Mouse (Mus musculus): Measurements from ENCODE around the gene Ppil6. TPM values are rescaled to one million over a fixed set of nuclear protein-coding genes. Genes with fewer than 3 reads are reported as not detected.
A peak's percentile ranks its signal among the peaks of the same experiment; 100 is the strongest.

The Ppil6 gene
- total RNA-seq, 2 experiments from 2014 or later, result 2.1 to 2.2 TPM

GRCm38 (mm10) chr10:41477278-41478181, 12.7 kb upstream of the Ppil6 start:
- no peak for DNase-seq (ENCODE audit: low spot score in 2 of 2)

GRCm38 (mm10) chr10:41479961-41480360, 10.3 kb upstream of the Ppil6 start:
- no peak for DNase-seq (ENCODE audit: low spot score in 2 of 2)

- DNase-seq (ENCODE audit: low spot score in 2 of 2), result no peak
Observed at GRCm38 (mm10) chr10:41480938-41481880, 9.0 kb upstream of the Ppil6 start.

GRCm38 (mm10) chr10:41482446-41482845, 7.8 kb upstream of the Ppil6 start:
- no peak for DNase-seq (ENCODE audit: low spot score in 2 of 2)

- no peak for DNase-seq (ENCODE audit: low spot score in 2 of 2)
Observed at GRCm38 (mm10) chr10:41485778-41486177, 4.5 kb upstream of the Ppil6 start.

- DNase-seq (ENCODE audit: low spot score in 2 of 2), result no peak
Observed at GRCm38 (mm10) chr10:41486506-41487170, 3.6 kb upstream of the Ppil6 start.

GRCm38 (mm10) chr10:41488877-41489276, 1.4 kb upstream of the Ppil6 start:
- DNase-seq (ENCODE audit: low spot score in 2 of 2), result no peak

- no peak for DNase-seq (ENCODE audit: low spot score in 2 of 2)
Observed at GRCm38 (mm10) chr10:41489294-41489693, 945 bp upstream of the Ppil6 start.

- no peak for DNase-seq (ENCODE audit: low spot score in 2 of 2)
Observed at GRCm38 (mm10) chr10:41490518-41490873, 257 bp downstream of the Ppil6 start.

- DNase-seq (ENCODE audit: low spot score in 2 of 2), result no peak
Observed at GRCm38 (mm10) chr10:41491111-41491510, 872 bp downstream of the Ppil6 start.

- DNase-seq (ENCODE audit: low spot score in 2 of 2), result no peak
Observed at GRCm38 (mm10) chr10:41500941-41501340, 10.7 kb downstream of the Ppil6 start.

GRCm38 (mm10) chr10:41504996-41505395, 14.8 kb downstream of the Ppil6 start:
- DNase-seq (ENCODE audit: low spot score in 2 of 2), result no peak

- DNase-seq (ENCODE audit: low spot score in 2 of 2), result peak in 1 of 2 experiments; percentile 35
Observed at GRCm38 (mm10) chr10:41505446-41505845, 15.2 kb downstream of the Ppil6 start.

GRCm38 (mm10) chr10:41509160-41509559, 18.9 kb downstream of the Ppil6 start:
- DNase-seq (ENCODE audit: low spot score in 2 of 2), result no peak

GRCm38 (mm10) chr10:41514301-41514700, 24.1 kb downstream of the Ppil6 start:
- DNase-seq (ENCODE audit: low spot score in 2 of 2), result no peak

GRCm38 (mm10) chr10:41514921-41515320, 24.7 kb downstream of the Ppil6 start:
- DNase-seq (ENCODE audit: low spot score in 2 of 2), result no peak

- peak in 1 of 2 experiments; percentile 51 for DNase-seq (ENCODE audit: low spot score in 2 of 2)
Observed at GRCm38 (mm10) chr10:41518508-41518980, 28.3 kb downstream of the Ppil6 start.

- peak; percentile 78 to 85 for DNase-seq (ENCODE audit: low spot score in 2 of 2)
Observed at GRCm38 (mm10) chr10:41518981-41519618, 28.9 kb downstream of the Ppil6 start, which contains the start of gene Cd164. TSS of gene Cd164 (plus strand) at chr10:41519414.

GRCm38 (mm10) chr10:41519640-41520409, 29.6 kb downstream of the Ppil6 start:
- peak in 1 of 2 experiments; percentile 37 for DNase-seq (ENCODE audit: low spot score in 2 of 2)

GRCm38 (mm10) chr10:41520410-41520673, 30.1 kb downstream of the Ppil6 start:
- DNase-seq (ENCODE audit: low spot score in 2 of 2), result no peak

Data from adrenal gland, postnatal 4 days (tissue).